Mouse (Mus musculus) midbrain, postnatal 0 days (tissue): Measurements from ENCODE around the gene Prcc. TPM values are rescaled to one million over a fixed set of nuclear protein-coding genes. Genes with fewer than 3 reads are reported as not detected.
"Not testable (repeated sequence)": the region's sequence is repeated elsewhere in the genome, so short reads cannot be mapped to it uniquely, and the experiment has no call there.

ENCODE experiments used
- ATAC-seq: fragments of 200-750 bp; cut with Nextera tagmentation; 2 replicates; pipeline ENCODE4 v1.8.0; 2017; ENCODE audit warnings: moderate number of reproducible peaks, mild to moderate bottlenecking, moderate TSS enrichment, moderate library complexity; ENCODE audit not compliant: low FRiP score
- DNase-seq: peaks from one replicate; pipeline ENCODE4 v3.0.0-alpha.2; 2015; ENCODE audit warnings: low spot score
- H3K27ac ChIP-seq: fragments of 300-500 bp; sonication (generic); 2 replicates; pipeline ENCODE4 v1.5.1; 2014; ENCODE audit warnings: low read depth, mild to moderate bottlenecking, low read length, mixed read lengths
- H3K27me3 ChIP-seq: fragments of 300-500 bp; sonication (generic); 2 replicates; pipeline ENCODE4 v1.6.1; 2014; ENCODE audit warnings: low read length, control low read depth, mixed read lengths; ENCODE audit not compliant: insufficient read depth
- H3K36me3 ChIP-seq: fragments of 300-500 bp; sonication (generic); 2 replicates; pipeline ENCODE4 v1.6.1; 2014; ENCODE audit warnings: low read length, control low read depth, mixed read lengths; ENCODE audit not compliant: insufficient read depth
- H3K4me1 ChIP-seq: fragments of 300-500 bp; sonication (generic); 2 replicates; pipeline ENCODE4 v1.6.1; 2014; ENCODE audit warnings: mild to moderate bottlenecking, control low read depth, antibody characterized with exemption, low read length, mixed read lengths; ENCODE audit not compliant: insufficient read depth
- H3K4me2 ChIP-seq: fragments of 300-500 bp; sonication (generic); 2 replicates; pipeline ENCODE4 v1.6.1; 2014; ENCODE audit warnings: low read depth, mild to moderate bottlenecking, low read length, mixed read lengths; ENCODE audit not compliant: poor library complexity, severe bottlenecking
- H3K4me3 ChIP-seq: fragments of 300-500 bp; sonication (generic); 2 replicates; pipeline ENCODE4 v1.5.1; 2014; ENCODE audit warnings: low read depth, mild to moderate bottlenecking, low read length, moderate library complexity
- H3K9ac ChIP-seq: fragments of 300-500 bp; sonication (generic); replicated peaks from 2 replicates; pipeline ENCODE4 v1.6.1; 2014; ENCODE audit warnings: mild to moderate bottlenecking, low read length, moderate library complexity, mixed read lengths; ENCODE audit not compliant: poor library complexity, severe bottlenecking
- H3K9me3 ChIP-seq: fragments of 300-500 bp; sonication (generic); 2 replicates; pipeline ENCODE4 v1.6.1; 2016; ENCODE audit warnings: low read length, control low read depth
- CTCF ChIP-seq: IDR thresholded peaks from 2 replicates; pipeline ENCODE4 v1.5.1; 2016; ENCODE audit warnings: antibody characterized with exemption, mild to moderate bottlenecking
- WGBS: fragments of 180-500 bp; shearing (Covaris S2); extraction: QIAGEN DNeasy Blood & Tissue Kit; methylation state at CpG from one replicate; pipeline ENCODE4 v1.1.7; 2014; 5-methylcytosine and 5-hydroxymethylcytosine counted together
- polyA plus RNA-seq: library from polyadenylated mRNA; unstranded; fragments of >200 nt; fragmentation: Nextera tagmentation; extraction: Ambion mirVana; gene quantifications from 2 replicates; pipeline ENCODE4 v1.2.1, GENCODE M21; 2015
- total RNA-seq: library from RNA; depleted of rRNA; stranded (reverse); fragments of >200 nt; gene quantifications from 2 replicates; pipeline ENCODE4 v1.2.3, GENCODE M21; 2014

Gene Prcc
- total and polyA plus RNA-seq, 2 experiments from 2014 or later = 24.3 to 94.8 TPM

- H3K4me2 ChIP-seq = no peak overlapping the region; the same call in 1 of the 2 replicates
- no peaks in the 10 kb centered on the region for H3K9me3 ChIP-seq
Measured at GRCm38 (mm10) chr3:87909381-87909780, 24.0 kb upstream of the Prcc start.

GRCm38 (mm10) chr3:87907906-87908305 is 22.5 kb upstream of the Prcc start:
- H3K4me3 ChIP-seq = peak overlapping the region; percentile 84
- ATAC-seq (no peak), DNase-seq (no peak)
- H3K9ac ChIP-seq = 0 out of 2 replicates have a peak overlapping the region, but pooled peaks have one; percentile 74
- peaks cover 20% of the 10 kb centered on the region for H3K4me1 ChIP-seq
- H3K9me3 ChIP-seq = no peaks in the 10 kb centered on the region
- H3K27me3 ChIP-seq = no peaks in the 10 kb centered on the region
- H3K27ac ChIP-seq = no peak overlapping the region
- peak overlapping the region; percentile 98 for H3K4me2 ChIP-seq
- H3K36me3 ChIP-seq = no peaks in the 10 kb centered on the region
- TF ChIP-seq CTCF = no peak
- 0% methylated on average over 1 of the region's 1 CpGs for WGBS

More at GRCm38 (mm10) chr3:87909381-87909780, 24.0 kb upstream of the Prcc start:
- H3K9ac ChIP-seq = no peak overlapping the region
- peaks cover 11% of the 10 kb centered on the region for H3K36me3 ChIP-seq
- no peak for DNase-seq
- no peak overlapping the region for H3K27ac ChIP-seq
- 89% methylated on average over 2 of the region's 2 CpGs for WGBS
- H3K4me3 ChIP-seq = no peak overlapping the region
- TF ChIP-seq CTCF = no peak
- no peak for ATAC-seq
- H3K27me3 ChIP-seq = no peaks in the 10 kb centered on the region
- H3K4me1 ChIP-seq = peaks cover 20% of the 10 kb centered on the region

GRCm38 (mm10) chr3:87906981-87907857 is 21.8 kb upstream of the Prcc start:
- TF ChIP-seq CTCF = no peak
- H3K27me3 ChIP-seq = no peaks in the 10 kb centered on the region
- H3K4me2 ChIP-seq = peak overlapping the region; percentile 98
- H3K36me3 ChIP-seq = no peaks in the 10 kb centered on the region
- ATAC-seq = no peak
- H3K27ac ChIP-seq = peak overlapping the region; percentile 87
- peak; percentile 35 for DNase-seq
- peak overlapping the region; percentile 84 for H3K4me3 ChIP-seq
- no peaks in the 10 kb centered on the region for H3K9me3 ChIP-seq
- peak overlapping the region; percentile 74 for H3K9ac ChIP-seq
- H3K4me1 ChIP-seq = peaks cover 20% of the 10 kb centered on the region
- WGBS = 1% methylated on average over 27 of the region's 27 CpGs

- no peak for TF ChIP-seq CTCF
- peak overlapping the region; percentile 87 for H3K27ac ChIP-seq
- no peaks in the 10 kb centered on the region for H3K27me3 ChIP-seq
- H3K9me3 ChIP-seq = no peaks in the 10 kb centered on the region
- H3K4me1 ChIP-seq = peaks cover 20% of the 10 kb centered on the region
- 2% methylated on average over 36 of the region's 47 CpGs for WGBS
- ATAC-seq (no peak; the same call in 1 of the 2 replicates), DNase-seq (no peak)
- peak overlapping the region; percentile 74 for H3K9ac ChIP-seq
- H3K4me3 ChIP-seq = peak overlapping the region; percentile 84
- H3K4me2 ChIP-seq = peak overlapping the region; percentile 98
- H3K36me3 ChIP-seq = no peaks in the 10 kb centered on the region
Measured at GRCm38 (mm10) chr3:87906601-87906980, 21.2 kb upstream of the Prcc start.

- Histone ChIP-seq H3K27me3 (no peaks in the 10 kb centered on the region), H3K4me3 (peak within 1 kb of the TSS; percentile 84), H3K4me2 (peak within 1 kb of the TSS; percentile 98), H3K36me3 (no peaks in the 10 kb centered on the region), H3K9me3 (no peaks in the 10 kb centered on the region), H3K9ac (peak within 1 kb of the TSS; percentile 74), H3K27ac (peak within 1 kb of the TSS; percentile 87), H3K4me1 (peaks cover 20% of the 10 kb centered on the region)
- DNase-seq (peak; percentile 98), ATAC-seq (peak; percentile 95)
- WGBS = under 1% methylated on average over 51 of the region's 57 CpGs
- peak; percentile 64 for TF ChIP-seq CTCF
Measured at GRCm38 (mm10) chr3:87905880-87906485, 20.6 kb upstream of the Prcc start, which contains the start of gene Hdgf. Gene Hdgf (plus strand): TSS chr3:87906321.

- Histone ChIP-seq H3K27me3 (no peaks in the 10 kb centered on the region), H3K36me3 (no peaks in the 10 kb centered on the region), H3K9ac (no peak overlapping the region), H3K4me2 (no peak overlapping the region), H3K4me3 (no peak overlapping the region), H3K4me1 (peaks cover 10% of the 10 kb centered on the region; the same call in 1 of the 2 replicates), H3K27ac (no peak overlapping the region), H3K9me3 (no peaks in the 10 kb centered on the region)
- TF ChIP-seq CTCF = no peak
- WGBS = 48% methylated on average over 5 of the region's 5 CpGs
- ATAC-seq (no peak), DNase-seq (no peak)
Measured at GRCm38 (mm10) chr3:87903821-87904220, 18.4 kb upstream of the Prcc start.

- not testable (repeated sequence) for H3K9ac ChIP-seq, H3K36me3 ChIP-seq, ATAC-seq, H3K27ac ChIP-seq, H3K4me1 ChIP-seq, H3K9me3 ChIP-seq, DNase-seq, H3K27me3 ChIP-seq, H3K4me3 ChIP-seq, H3K4me2 ChIP-seq
- 88% methylated on average over 5 of the region's 6 CpGs for WGBS
Measured at GRCm38 (mm10) chr3:87901959-87902358, 16.6 kb upstream of the Prcc start.
